Mouse (Mus musculus) c-Kit-positive CD71-positive TER-119-negative erythroid progenitor cells, embryonic 14.5 days (primary cell): ENCODE data around the gene Dnaja1.
A peak's percentile ranks its signal among the peaks of the same experiment; 100 is the strongest.

Experiments used
- DNase-seq: peaks from one replicate; pipeline ENCODE4 v3.0.0-alpha.2; 2013; ENCODE audit warnings: low read depth

Dnaja1 gene

GRCm38 (mm10) chr4:40757157-40757779 is 35.3 kb downstream of the Dnaja1 start:
- DNase-seq: no peak

GRCm38 (mm10) chr4:40757780-40758420 is 36.0 kb downstream of the Dnaja1 start, which contains the start of gene Smu1:
Smu1 (minus strand) TSS chr4:40757923.
- DNase-seq: peak; percentile 98

- no peak for DNase-seq
Observed at GRCm38 (mm10) chr4:40759876-40760275, 37.9 kb downstream of the Dnaja1 start.

GRCm38 (mm10) chr4:40774279-40775259 is 52.6 kb downstream of the Dnaja1 start:
- DNase-seq: peak; percentile 66

GRCm38 (mm10) chr4:40776416-40776815 is 54.5 kb downstream of the Dnaja1 start:
- DNase-seq: no peak

DNA sequence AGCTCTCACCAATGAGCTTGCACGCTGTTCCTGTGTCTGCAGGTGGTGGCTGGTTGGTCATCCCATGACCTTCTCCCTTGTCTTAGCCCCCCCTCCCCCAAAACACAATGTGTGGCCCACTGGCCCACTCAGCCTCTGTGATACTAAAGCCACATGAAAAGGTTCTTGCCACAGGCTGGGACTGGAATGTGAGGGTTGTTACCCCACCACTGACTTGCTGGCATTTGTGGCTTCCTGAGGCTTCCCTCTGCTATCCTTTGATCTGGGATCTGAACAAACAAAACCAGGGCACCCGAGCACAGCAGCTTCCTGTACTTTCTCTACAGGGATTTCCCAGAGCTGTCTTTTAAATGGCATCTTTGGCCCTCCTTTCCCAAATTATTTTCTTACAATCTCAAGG is 55.2 kb downstream of the Dnaja1 start:
- no peak for DNase-seq

DNA sequence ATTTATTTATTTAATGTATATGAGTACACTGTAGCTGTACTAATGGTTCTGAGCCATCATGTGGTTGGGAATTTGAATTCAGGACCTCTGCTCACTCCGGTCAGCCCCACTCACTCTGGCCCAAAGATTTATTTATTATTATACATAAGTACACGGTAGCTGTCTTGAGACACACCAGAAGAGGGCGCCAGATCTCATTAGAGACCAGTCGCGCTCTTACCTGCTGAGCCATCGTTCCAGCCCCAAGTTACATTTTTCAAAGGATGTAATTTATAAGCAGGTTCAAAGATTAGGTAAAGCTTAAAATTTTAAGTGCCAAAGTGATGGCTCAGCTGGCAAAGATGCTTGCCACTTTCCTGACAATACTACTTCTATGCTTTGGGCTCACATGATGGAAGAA is 56.7 kb downstream of the Dnaja1 start:
- DNase-seq: no peak

DNA sequence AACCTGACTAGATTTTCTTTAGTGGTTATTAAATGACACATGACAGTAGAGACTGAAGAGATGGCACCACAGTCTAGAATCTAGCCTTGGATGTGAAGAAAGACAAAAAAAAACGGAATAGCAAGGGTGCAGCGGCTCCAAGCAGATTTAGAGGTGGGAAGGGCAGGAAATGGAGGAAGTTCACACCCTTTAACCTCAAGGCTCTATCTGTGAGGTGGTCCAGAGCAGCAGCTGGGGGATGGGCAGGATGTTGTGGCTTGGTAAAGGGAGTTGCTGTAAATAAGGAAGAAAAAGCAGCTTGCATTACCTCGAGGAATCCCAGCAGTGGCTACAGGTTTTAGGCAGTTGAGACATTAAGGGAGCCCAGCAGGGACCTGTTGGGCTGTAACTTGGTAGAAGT is 59.2 kb downstream of the Dnaja1 start:
- DNase-seq: no peak

- DNase-seq: no peak
Observed at GRCm38 (mm10) chr4:40781797-40782495, 60.0 kb downstream of the Dnaja1 start.

DNA sequence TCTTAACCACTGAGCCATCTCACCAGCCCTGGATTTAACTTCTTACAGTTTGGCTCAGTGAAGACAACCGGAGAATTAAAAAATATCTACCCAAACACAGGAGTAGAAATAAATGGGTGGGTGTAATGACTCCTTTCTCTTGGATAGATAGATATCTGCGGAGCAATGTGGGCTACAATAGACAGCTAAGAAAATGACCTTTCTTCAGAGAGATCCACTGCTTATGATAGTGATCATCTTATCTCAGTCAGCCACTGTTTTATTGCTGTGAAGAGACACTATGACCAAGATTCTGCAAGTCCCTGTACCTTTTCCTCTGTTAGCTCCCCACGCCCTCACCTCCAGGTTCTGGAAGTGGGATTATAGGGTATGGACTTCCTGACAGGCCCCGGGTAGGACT is 61.1 kb downstream of the Dnaja1 start:
- no peak for DNase-seq

- DNase-seq: no peak
Observed at GRCm38 (mm10) chr4:40784556-40785169, 62.7 kb downstream of the Dnaja1 start.

DNA sequence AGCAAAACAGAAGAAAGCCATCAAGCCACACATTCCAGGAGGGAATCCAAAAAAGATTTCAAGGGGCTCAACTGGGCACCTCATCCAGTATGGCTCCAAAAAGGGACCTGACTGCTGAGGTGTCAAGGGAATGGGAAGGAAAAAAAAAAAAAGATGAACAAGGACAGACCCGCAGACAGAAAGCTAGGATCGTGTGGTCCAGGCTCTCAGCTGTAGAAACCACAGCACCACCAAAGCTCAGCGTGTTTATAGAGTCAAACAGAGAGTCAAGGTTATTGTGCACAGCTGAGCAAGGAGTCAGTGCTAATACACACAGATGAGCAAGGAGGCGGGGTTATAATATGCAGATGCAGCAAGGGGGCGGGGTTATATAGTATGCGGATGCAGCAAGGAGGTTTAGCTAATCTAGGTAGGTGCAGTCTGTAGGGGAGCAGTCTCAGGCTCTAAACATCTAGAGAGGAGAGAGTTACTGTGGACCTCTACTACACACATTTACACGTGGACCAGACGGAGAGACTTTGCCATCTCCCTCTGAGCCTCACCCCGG is 63.7 kb downstream of the Dnaja1 start:
- DNase-seq: peak; percentile 56

GRCm38 (mm10) chr4:40786578-40786977 is 64.6 kb downstream of the Dnaja1 start:
- DNase-seq: no peak
